Mouse (Mus musculus) heart, postnatal 0 days (tissue): Measurements from ENCODE around the gene Sftpa1. TPM values are rescaled to one million over a fixed set of nuclear protein-coding genes. Genes with fewer than 3 reads are reported as not detected.

ENCODE experiments used
- ATAC-seq: fragments of 200-750 bp; cut with Nextera tagmentation; 2 replicates; pipeline ENCODE4 v1.8.0; 2017; ENCODE audit warnings: low read depth, moderate number of reproducible peaks, moderate library complexity; ENCODE audit not compliant: insufficient read depth
- DNase-seq: peaks from one replicate; pipeline ENCODE4 v3.0.0-alpha.2; 2016; ENCODE audit warnings: low spot score
- H3K27ac ChIP-seq: fragments of 300-500 bp; sonication (generic); 2 replicates; pipeline ENCODE4 v1.5.1; 2014; ENCODE audit warnings: low read depth, mild to moderate bottlenecking
- H3K27me3 ChIP-seq: fragments of 300-500 bp; sonication (generic); 2 replicates; pipeline ENCODE4 v1.6.1; 2014; ENCODE audit warnings: low read length, mixed read lengths; ENCODE audit not compliant: control insufficient read depth, insufficient read depth
- H3K36me3 ChIP-seq: fragments of 300-500 bp; sonication (generic); replicated peaks from 2 replicates; pipeline ENCODE4 v1.6.1; 2014; ENCODE audit warnings: low read length, mixed read lengths; ENCODE audit not compliant: control insufficient read depth, insufficient read depth
- H3K4me1 ChIP-seq: fragments of 300-500 bp; sonication (generic); 2 replicates; pipeline ENCODE4 v1.6.1; 2014; ENCODE audit warnings: antibody characterized with exemption; ENCODE audit not compliant: control insufficient read depth, insufficient read depth
- H3K4me2 ChIP-seq: fragments of 300-500 bp; sonication (generic); 2 replicates; pipeline ENCODE4 v1.6.1; 2014; ENCODE audit warnings: low read depth, mild to moderate bottlenecking, low read length, moderate library complexity
- H3K4me3 ChIP-seq: fragments of 300-500 bp; sonication (generic); 2 replicates; pipeline ENCODE4 v1.5.1; 2014; ENCODE audit warnings: low read depth, low read length
- H3K9ac ChIP-seq: fragments of 300-500 bp; sonication (generic); replicated peaks from 2 replicates; pipeline ENCODE4 v1.6.1; 2014; ENCODE audit warnings: low read depth, low read length, mixed read lengths
- H3K9me3 ChIP-seq: fragments of 300-500 bp; sonication (generic); replicated peaks from 2 replicates; pipeline ENCODE4 v1.6.1; 2016; ENCODE audit warnings: low read length; ENCODE audit not compliant: control insufficient read depth
- CTCF ChIP-seq: IDR thresholded peaks from 2 replicates; pipeline ENCODE4 v1.5.1; 2016; ENCODE audit warnings: antibody characterized with exemption, control low read depth, low read depth
- EP300 ChIP-seq: IDR thresholded peaks from 2 replicates; pipeline ENCODE4 v1.6.1; 2016; ENCODE audit warnings: antibody characterized with exemption, low read depth
- WGBS: fragments of 180-500 bp; shearing (Covaris S2); extraction: QIAGEN DNeasy Blood & Tissue Kit; methylation state at CpG from one replicate; pipeline ENCODE4 v1.1.7; 2014; 5-methylcytosine and 5-hydroxymethylcytosine counted together
- polyA plus RNA-seq: library from polyadenylated mRNA; unstranded; fragments of >200 nt; fragmentation: Nextera tagmentation; extraction: Ambion mirVana; gene quantifications from 2 replicates; pipeline ENCODE4 v1.2.1, GENCODE M21; 2015
- total RNA-seq: library from RNA; depleted of rRNA; stranded (reverse); fragments of >200 nt; gene quantifications from 2 replicates; pipeline ENCODE4 v1.2.3, GENCODE M21; 2014; ENCODE audit warnings: low replicate concordance

Gene Sftpa1
- total and polyA plus RNA-seq, 2 experiments from 2014 or later = 0.69 to 1.5 TPM

DNA sequence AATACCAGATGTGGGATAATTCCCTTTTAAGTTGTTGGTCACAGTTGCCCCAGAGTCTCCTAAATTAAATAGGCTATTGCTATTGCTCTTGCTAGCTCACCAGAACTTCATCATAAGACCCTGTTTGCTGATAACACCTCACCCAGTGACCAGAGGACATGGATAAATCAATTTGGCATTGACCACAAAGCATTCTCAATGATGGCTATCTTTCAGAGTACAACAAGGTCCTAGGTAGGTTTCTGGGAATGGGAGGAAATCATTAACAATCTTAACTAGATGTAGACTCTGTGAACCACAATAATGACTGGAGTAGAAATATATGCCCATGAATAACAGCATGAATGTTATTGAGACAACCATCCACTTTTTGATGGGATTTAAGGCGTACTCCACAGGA is 9.1 kb downstream of the Sftpa1 start:
- no peaks in the 10 kb centered on the region for H3K36me3 ChIP-seq
- no peaks in the 10 kb centered on the region for H3K9me3 ChIP-seq
- no peak for TF ChIP-seq EP300
- no peak for TF ChIP-seq CTCF
- no peak for DNase-seq
- no peak overlapping the region for H3K9ac ChIP-seq
- no peaks in the 10 kb centered on the region for H3K27me3 ChIP-seq
- no peaks in the 10 kb centered on the region for H3K4me1 ChIP-seq
- no peak overlapping the region for H3K27ac ChIP-seq
- H3K4me3 ChIP-seq = no peak overlapping the region
- ATAC-seq = no peak
- WGBS = 84% methylated on average over 1 of the region's 1 CpGs
- H3K4me2 ChIP-seq = no peak overlapping the region

- TF ChIP-seq CTCF (no peak), EP300 (no peak)
- no peaks in the 10 kb centered on the region for H3K36me3 ChIP-seq
- no peak overlapping the region for H3K4me2 ChIP-seq
- no peak overlapping the region for H3K27ac ChIP-seq
- H3K9me3 ChIP-seq = no peaks in the 10 kb centered on the region
- no peaks in the 10 kb centered on the region for H3K4me1 ChIP-seq
- H3K4me3 ChIP-seq = no peak overlapping the region
- 38% methylated on average over 6 of the region's 6 CpGs for WGBS
- H3K9ac ChIP-seq = no peak overlapping the region
- H3K27me3 ChIP-seq = no peaks in the 10 kb centered on the region
- ATAC-seq (no peak), DNase-seq (no peak)
These were observed 14.5 kb downstream of the Sftpa1 start for GRCm38 (mm10) chr14:41146035-41146434.

GRCm38 (mm10) chr14:41146922-41147321 is 15.3 kb downstream of the Sftpa1 start:
- TF ChIP-seq EP300 (no peak), CTCF (no peak)
- no peak overlapping the region for H3K27ac ChIP-seq
- H3K27me3 ChIP-seq = no peaks in the 10 kb centered on the region
- H3K9me3 ChIP-seq = no peaks in the 10 kb centered on the region
- DNase-seq = no peak
- H3K9ac ChIP-seq = no peak overlapping the region
- no peaks in the 10 kb centered on the region for H3K4me1 ChIP-seq
- H3K36me3 ChIP-seq = no peaks in the 10 kb centered on the region
- no peak overlapping the region for H3K4me3 ChIP-seq
- no peak for ATAC-seq
- H3K4me2 ChIP-seq = no peak overlapping the region
- WGBS = 62% methylated on average over 3 of the region's 3 CpGs

- no peak for ATAC-seq
- Histone ChIP-seq H3K27ac (no peak overlapping the region), H3K9me3 (no peaks in the 10 kb centered on the region)
These were observed 15.8 kb downstream of the Sftpa1 start for GRCm38 (mm10) chr14:41147356-41147755.

GRCm38 (mm10) chr14:41151220-41151898 is 19.8 kb downstream of the Sftpa1 start, which contains the start of gene Mbl1:
Gene Mbl1, plus strand, starts transcription at chr14:41151458.
- Histone ChIP-seq H3K4me3 (no peak within 1 kb of the TSS), H3K27ac (no peak within 1 kb of the TSS), H3K4me1 (no peaks in the 10 kb centered on the region), H3K36me3 (no peaks in the 10 kb centered on the region), H3K9ac (no peak within 1 kb of the TSS), H3K9me3 (no peaks in the 10 kb centered on the region), H3K4me2 (no peak within 1 kb of the TSS), H3K27me3 (no peaks in the 10 kb centered on the region)
- 82% methylated on average over 7 of the region's 7 CpGs for WGBS
- ATAC-seq (no peak), DNase-seq (no peak)
- TF ChIP-seq CTCF (no peak), EP300 (no peak)

More at GRCm38 (mm10) chr14:41147356-41147755, 15.8 kb downstream of the Sftpa1 start:
- Histone ChIP-seq H3K4me1 (no peaks in the 10 kb centered on the region), H3K27me3 (no peaks in the 10 kb centered on the region), H3K4me3 (no peak overlapping the region), H3K4me2 (no peak overlapping the region), H3K9ac (no peak overlapping the region), H3K36me3 (no peaks in the 10 kb centered on the region)
- no peak for DNase-seq
- WGBS = 27% methylated on average over 2 of the region's 2 CpGs
- no peak for TF ChIP-seq EP300
- no peak for TF ChIP-seq CTCF

GRCm38 (mm10) chr14:41160076-41160475 is 28.5 kb downstream of the Sftpa1 start:
- Histone ChIP-seq H3K4me1 (no peaks in the 10 kb centered on the region), H3K27ac (no peak overlapping the region), H3K4me3 (no peak overlapping the region), H3K36me3 (no peaks in the 10 kb centered on the region), H3K4me2 (no peak overlapping the region), H3K27me3 (no peaks in the 10 kb centered on the region), H3K9me3 (no peaks in the 10 kb centered on the region), H3K9ac (no peak overlapping the region)
- TF ChIP-seq EP300 (no peak), CTCF (no peak)
- DNase-seq (no peak), ATAC-seq (no peak)
- WGBS = 72% methylated on average over 4 of the region's 4 CpGs
